Mouse (Mus musculus): ENCODE data around the gene Fam167b.

Fam167b gene

GRCm38 (mm10) chr4:129578466-129578865 lies at the start of gene Fam167b:
Gene Fam167b (minus strand): TSS chr4:129578549.
- in situ Hi-C loops (cut with MboI, MseI) = no loop called here

- in situ Hi-C loops (cut with MboI, MseI) = no loop called here
Observed at GRCm38 (mm10) chr4:129626035-129626434, 47.7 kb upstream of the Fam167b start.

- in situ Hi-C loops (cut with MboI, MseI) = no loop called here
Observed at GRCm38 (mm10) chr4:129625496-129625895, 47.1 kb upstream of the Fam167b start.

GRCm38 (mm10) chr4:129625029-129625370 lies 46.7 kb upstream of the Fam167b start:
- in situ Hi-C loops (cut with MboI, MseI) = no loop called here

- in situ Hi-C loops (cut with MboI, MseI) = loop anchor here in 1 of 2 experiments (5.0 kb wide), 1 partner anchor 292 kb away; no protein-coding TSS in a partner anchor
Observed at GRCm38 (mm10) chr4:129624281-129625028, 46.1 kb upstream of the Fam167b start.

- in situ Hi-C loops (cut with MboI, MseI) = loop anchor here in 1 of 2 experiments (5.0 kb wide), 1 partner anchor 291 kb away; no protein-coding TSS in a partner anchor
Observed at GRCm38 (mm10) chr4:129623681-129624091, 45.3 kb upstream of the Fam167b start, which contains the start of gene Ccdc28b. Gene Ccdc28b (minus strand): TSS chr4:129623947.

GRCm38 (mm10) chr4:129622803-129623535 lies 44.6 kb upstream of the Fam167b start:
- in situ Hi-C loops (cut with MboI, MseI) = loop anchor here in 1 of 2 experiments (5.0 kb wide), 1 partner anchor 291 kb away; no protein-coding TSS in a partner anchor

GRCm38 (mm10) chr4:129622120-129622802 lies 43.9 kb upstream of the Fam167b start:
- in situ Hi-C loops (cut with MboI, MseI) = loop anchor here in 1 of 2 experiments (5.0 kb wide), 1 partner anchor 290 kb away; no protein-coding TSS in a partner anchor

GRCm38 (mm10) chr4:129621283-129621841 lies 43.0 kb upstream of the Fam167b start:
- in situ Hi-C loops (cut with MboI, MseI) = loop anchor here in 1 of 2 experiments (5.0 kb wide), 1 partner anchor 289 kb away; no protein-coding TSS in a partner anchor

GRCm38 (mm10) chr4:129620419-129621282 lies 42.3 kb upstream of the Fam167b start:
- in situ Hi-C loops (cut with MboI, MseI) = loop anchor here in 1 of 2 experiments (5.0 kb wide), 1 partner anchor 288 kb away; no protein-coding TSS in a partner anchor

- in situ Hi-C loops (cut with MboI, MseI) = loop anchor here in 1 of 2 experiments (10.0 kb wide), 1 partner anchor 274 kb away; no protein-coding TSS in a partner anchor
Observed at GRCm38 (mm10) chr4:129618786-129619691, 40.7 kb upstream of the Fam167b start, which contains the start of gene Iqcc. Gene Iqcc (minus strand): TSS chr4:129619099.

- in situ Hi-C loops (cut with MboI, MseI) = loop anchor here in 1 of 2 experiments (10.0 kb wide), 1 partner anchor 273 kb away; no protein-coding TSS in a partner anchor
Observed at GRCm38 (mm10) chr4:129618031-129618430, 39.7 kb upstream of the Fam167b start.

GRCm38 (mm10) chr4:129617121-129617641 lies 38.8 kb upstream of the Fam167b start:
- in situ Hi-C loops (cut with MboI, MseI) = loop anchor here in 1 of 2 experiments (10.0 kb wide), 1 partner anchor 272 kb away; no protein-coding TSS in a partner anchor

- in situ Hi-C loops (cut with MboI, MseI) = loop anchor here in 1 of 2 experiments (10.0 kb wide), 1 partner anchor 272 kb away; no protein-coding TSS in a partner anchor
Observed at GRCm38 (mm10) chr4:129616631-129617030, 38.3 kb upstream of the Fam167b start.

- in situ Hi-C loops (cut with MboI, MseI) = loop anchor here in 1 of 2 experiments (10.0 kb wide), 1 partner anchor 271 kb away; no protein-coding TSS in a partner anchor
Observed at GRCm38 (mm10) chr4:129615801-129616290, 37.5 kb upstream of the Fam167b start.

- in situ Hi-C loops (cut with MboI, MseI) = loop anchor here in 1 of 2 experiments (10.0 kb wide), 1 partner anchor 269 kb away; no protein-coding TSS in a partner anchor
Observed at GRCm38 (mm10) chr4:129614093-129614492, 35.7 kb upstream of the Fam167b start, which contains the start of gene Dcdc2b. Gene Dcdc2b (minus strand): TSS chr4:129614257.

- in situ Hi-C loops (cut with MboI, MseI) = loop anchor here in 1 of 2 experiments (10.0 kb wide), 1 partner anchor 266 kb away; no protein-coding TSS in a partner anchor
Observed at GRCm38 (mm10) chr4:129610472-129610871, 32.1 kb upstream of the Fam167b start.

GRCm38 (mm10) chr4:129610026-129610425 lies 31.7 kb upstream of the Fam167b start:
- in situ Hi-C loops (cut with MboI, MseI) = loop anchor here in 1 of 2 experiments (10.0 kb wide), 1 partner anchor 265 kb away; no protein-coding TSS in a partner anchor

Data from T-helper 17 cell (primary cell).